Mouse (Mus musculus) gastrocnemius, postnatal 25 days (tissue): Measurements from ENCODE around the gene Taldo1. TPM values are rescaled to one million over a fixed set of nuclear protein-coding genes. Genes with fewer than 3 reads are reported as not detected.
A peak's percentile ranks its signal among the peaks of the same experiment; 100 is the strongest.
"Not testable (repeated sequence)": the region's sequence is repeated elsewhere in the genome, so short reads cannot be mapped to it uniquely, and the experiment has no call there.

ENCODE experiments used
- DNase-seq: peaks from one replicate; pipeline ENCODE4 v3.0.0; 2022
- total RNA-seq, 2 experiments: library from RNA; stranded (reverse); gene quantifications; 1 replicate in 1 of 2; 2 replicates in 1 of 2; pipeline ENCODE4 v1.2.3; 2021

The Taldo1 gene
- total RNA-seq, 2 experiments from 2014 or later = 78.9 to 91.3 TPM

DNA sequence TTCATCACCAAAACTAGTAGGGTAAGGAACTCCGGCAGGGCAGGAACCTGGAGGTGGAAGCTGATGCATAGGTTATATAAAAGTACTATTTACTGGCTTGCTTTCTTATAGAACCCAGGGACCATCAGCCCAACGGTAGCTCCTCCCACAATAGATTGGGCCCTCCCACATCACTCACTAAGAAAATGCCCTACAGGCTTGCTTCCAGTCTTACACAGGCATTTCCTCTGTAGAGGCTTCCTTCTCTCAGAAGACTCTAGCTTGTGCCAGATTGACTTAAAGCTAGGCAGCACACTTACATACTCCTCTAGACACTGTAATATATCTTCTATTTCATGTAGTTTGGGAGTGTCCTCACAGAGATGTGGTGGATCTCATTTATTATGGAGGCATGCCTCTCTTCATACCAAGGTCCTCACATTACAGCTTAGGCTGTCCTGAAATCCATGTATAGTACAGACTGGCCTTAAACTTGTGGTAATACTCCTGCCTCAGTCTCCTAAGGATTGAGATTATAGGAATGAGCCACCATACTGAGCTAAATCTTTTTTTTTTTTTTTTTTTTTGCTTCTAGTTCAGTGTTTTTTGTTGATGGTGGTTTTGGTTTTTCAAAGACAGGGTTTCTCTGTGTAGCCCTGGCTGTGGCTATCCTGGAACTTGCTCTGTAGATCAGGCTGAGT lies 4.1 kb upstream of the Taldo1 start:
- no peak for DNase-seq

DNA sequence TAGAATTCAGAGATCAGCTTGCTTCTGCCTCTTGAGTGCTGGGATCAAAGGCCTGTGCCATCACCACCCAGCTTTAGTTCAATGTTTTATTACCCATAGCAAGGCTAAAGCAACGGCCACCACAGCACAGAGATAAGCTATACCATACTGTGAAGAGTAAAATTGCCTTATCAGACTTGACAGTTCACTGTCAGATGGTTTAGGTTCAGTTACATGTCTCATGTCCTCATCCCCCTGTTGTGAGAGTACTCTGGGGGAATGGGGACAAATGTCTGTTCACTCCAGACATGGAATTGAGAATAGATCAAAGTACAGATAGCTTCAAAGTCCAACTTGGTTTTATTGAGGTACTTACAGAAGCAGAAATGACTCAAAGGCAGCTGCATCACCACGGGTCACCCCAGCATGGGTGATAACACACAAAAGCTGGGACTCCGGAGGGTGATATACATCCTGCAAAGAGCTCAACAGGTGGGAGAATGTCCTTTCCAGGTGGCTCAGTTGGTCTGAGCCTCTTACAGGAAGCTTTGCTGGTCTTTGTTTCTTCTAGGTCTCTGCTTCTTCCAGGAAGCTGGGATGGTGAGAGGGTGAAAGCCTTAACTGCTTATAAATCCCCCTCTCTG lies 3.4 kb upstream of the Taldo1 start:
- DNase-seq = no peak

DNA sequence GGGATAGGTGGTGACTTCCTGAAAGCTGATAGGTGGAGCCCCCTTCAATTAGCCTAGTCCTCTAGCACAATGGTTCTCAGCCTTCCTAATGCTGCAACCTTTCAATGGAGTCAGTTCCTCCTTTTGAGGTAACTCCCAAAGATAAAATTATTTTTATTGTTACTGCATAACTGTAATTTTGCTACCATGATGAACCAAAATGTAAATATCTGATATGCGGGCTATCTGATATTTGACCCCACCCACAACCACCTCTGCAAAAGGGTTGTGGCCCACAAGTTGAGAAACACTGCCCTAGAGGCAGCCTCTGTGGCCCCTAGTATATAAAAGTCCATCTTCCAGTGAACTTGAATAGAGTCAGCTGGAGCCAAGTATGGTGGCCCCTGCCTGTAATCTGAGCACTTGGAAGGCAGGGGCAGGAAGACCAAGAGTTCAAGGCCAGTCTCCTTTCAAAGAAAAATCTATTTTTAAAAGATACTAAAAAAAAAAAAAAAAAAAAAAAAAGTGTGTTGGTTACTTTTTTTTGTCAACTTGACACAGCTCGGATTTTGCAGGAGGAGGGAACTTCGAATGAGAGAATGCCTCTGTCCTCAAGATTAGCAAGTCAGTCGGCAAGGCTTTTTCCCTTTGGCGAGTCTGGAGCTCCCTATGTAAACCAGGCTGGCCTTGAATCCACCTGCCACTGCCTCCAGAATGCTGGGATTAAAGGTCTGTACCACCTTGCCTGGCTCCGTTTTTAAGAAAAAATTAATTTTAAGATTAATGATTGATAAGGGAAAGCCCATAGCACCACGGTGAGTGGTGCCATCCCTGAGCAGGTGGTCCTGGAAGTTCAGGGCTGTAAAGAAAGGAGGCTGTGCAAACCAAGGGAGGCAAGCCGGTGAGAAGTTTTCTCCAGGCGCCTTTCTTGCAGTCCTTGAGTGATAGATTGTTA lies 1.4 kb upstream of the Taldo1 start:
- no peak for DNase-seq

DNA sequence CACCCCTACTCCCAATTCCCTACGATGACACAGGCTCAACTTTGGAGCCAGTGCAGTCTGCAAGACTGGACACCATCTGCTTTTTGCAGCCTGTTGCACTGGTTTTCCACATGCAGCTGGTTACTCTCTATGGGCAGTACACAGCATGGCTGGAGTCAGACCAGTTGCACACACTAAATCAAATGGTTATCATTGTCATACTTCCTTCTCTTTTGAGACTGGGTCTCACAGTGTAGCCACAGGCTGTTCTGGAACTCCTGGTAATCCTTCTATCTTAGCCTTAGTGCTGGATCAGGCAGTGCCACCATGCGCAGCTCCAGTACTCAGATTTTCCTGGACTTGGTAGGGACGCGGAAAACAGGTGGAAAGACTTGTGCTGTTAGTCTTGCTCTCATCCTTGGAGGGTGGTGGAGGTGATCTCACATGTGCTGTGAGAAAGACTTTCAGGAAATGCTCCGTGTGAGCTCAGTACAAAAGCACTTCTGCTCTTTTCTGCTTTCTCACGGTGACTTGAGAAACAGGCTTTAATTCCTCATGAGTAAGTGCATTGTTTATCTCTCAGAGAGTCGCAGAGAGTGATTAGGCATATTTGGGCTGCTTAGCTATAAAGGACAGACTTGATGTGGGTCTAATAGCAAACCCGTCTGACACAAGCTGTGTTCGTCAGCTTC lies 688 bp downstream of the Taldo1 start:
- no peak for DNase-seq

DNA sequence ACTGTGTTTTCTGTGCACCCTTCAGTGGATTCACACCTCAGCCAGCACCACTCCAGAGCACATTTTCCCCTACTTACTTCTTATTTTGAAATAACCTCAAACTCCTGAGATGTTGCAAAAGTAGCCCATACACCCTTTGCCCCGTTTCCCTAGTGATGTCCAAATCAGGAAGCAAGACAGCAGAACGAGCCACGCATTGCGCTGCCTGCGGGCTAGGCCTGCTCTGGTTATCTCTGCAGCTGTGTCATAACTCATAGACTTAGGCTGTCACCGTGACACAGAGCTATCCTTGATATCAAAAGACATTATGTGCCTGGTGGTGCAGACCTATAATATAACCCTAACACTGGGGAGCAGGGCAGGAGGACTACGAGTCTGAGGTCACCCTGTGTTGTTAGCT lies 2.2 kb downstream of the Taldo1 start:
- no peak for DNase-seq

DNA sequence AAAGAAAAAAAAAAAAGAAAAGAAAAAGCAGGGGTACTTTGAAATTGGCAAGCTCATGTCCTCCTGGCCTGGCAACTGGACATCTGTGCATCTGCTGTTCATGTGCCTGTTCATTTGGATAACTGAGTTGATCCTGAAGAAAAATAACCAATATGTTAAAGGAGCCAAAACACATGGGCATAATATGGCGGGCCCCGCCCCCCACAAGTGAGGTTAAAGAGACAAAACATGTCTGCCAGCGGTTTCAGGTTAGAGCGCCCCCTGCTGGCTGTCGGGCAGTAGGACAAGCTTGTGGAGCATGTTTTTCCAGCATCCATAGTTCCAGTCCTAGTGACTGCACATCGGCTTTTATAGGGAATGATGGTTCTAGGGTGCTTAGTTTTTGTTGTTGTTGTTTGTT lies 2.8 kb downstream of the Taldo1 start:
- no peak for DNase-seq

DNA sequence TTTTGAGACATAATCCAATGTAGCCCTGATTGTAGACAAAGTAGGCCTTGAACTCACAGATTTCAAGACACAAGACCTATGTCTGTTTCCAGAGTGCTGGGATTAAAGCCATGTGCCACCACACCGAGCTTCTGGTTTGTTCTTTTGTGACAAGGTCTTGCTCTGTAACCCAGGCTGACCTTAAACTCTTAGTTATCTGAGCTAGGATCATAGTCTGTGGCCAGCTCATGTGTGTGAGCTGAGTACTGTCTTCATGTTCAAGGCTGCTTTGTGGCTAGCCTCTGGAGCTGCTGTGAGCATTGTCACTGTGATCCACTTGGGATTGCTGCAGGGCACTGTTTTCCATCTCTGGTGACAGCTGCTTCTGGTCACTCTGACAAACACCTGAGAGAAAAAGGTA lies 3.3 kb downstream of the Taldo1 start:
- no peak for DNase-seq

DNA sequence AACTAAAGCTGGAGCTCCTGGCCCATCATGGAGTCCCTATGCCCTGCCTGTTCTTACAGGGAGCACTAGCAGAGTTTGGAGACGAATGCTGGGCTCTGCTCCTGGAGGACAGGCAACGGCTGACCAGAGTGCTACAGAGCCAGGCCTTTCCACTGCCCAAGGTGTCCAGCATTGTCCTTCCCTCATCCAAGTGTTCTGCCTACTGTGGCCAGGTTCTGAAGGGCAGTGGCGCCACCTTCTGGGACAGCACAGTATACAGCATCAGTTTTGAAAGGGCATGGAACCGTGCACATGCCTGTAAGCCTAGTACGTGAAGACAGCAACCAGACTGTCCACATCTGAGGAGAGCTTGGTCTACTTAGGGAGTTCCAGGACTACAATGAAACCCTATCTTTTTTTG lies 11.3 kb downstream of the Taldo1 start:
- DNase-seq = peak; percentile 33

DNA sequence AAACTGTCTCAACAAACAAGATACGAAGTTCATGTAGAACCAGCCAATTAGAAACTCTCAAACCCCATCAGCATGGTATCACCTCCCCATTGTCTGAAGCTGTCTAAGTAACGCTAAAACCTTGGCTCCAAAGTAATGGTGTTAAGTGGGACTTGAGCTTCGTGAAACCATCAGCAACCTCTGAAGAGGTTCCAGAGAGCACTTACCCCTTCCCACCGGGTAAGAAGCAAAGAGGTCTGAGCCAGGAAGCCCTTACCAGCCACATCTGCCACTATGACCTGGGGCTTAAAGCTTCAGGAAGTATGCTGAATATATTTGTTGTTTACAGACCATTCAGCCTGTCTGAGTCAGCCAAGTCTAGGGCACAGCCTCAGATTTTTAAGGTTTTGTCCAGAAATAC lies 13.5 kb downstream of the Taldo1 start:
- DNase-seq = no peak

DNA sequence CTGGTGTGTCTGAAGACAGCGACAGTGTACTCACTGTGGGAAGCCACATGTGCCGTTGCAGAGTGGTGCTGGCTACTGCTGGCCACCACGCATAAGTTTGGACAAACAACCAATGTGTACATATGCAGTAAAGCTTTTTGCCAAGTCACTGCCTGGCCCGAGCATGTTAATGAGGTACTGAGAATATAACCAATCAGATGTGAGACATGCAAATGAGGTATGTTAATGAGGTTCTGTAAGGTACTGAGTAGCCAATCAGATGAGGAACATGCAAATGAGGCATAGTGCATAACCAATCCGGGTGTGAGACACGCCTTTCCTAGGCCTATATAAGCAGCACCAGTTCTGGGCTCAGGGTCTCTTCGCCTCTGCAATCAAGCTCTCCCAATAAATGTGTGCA lies 15.7 kb downstream of the Taldo1 start:
- DNase-seq = not testable (repeated sequence)

DNA sequence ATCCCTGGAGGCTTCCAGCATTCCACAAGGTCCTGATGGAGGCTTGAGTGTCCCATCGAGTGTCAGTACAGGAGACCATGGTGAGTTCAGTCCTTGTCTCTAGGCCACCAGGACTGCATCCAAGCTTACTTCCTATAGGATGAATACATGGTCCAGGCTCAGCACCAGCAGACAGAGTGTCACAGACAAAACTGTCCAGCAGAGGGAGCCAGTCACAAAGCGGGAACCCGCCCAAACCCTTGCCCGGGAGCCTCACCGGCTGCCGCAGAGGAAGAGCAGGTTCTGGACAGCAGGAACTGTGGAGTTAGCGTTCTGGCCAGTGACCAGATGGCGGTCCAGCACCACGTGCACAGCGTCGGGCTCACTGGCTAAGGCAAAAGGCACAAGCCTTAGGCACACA lies 16.8 kb downstream of the Taldo1 start:
- DNase-seq = peak; percentile 72

DNA sequence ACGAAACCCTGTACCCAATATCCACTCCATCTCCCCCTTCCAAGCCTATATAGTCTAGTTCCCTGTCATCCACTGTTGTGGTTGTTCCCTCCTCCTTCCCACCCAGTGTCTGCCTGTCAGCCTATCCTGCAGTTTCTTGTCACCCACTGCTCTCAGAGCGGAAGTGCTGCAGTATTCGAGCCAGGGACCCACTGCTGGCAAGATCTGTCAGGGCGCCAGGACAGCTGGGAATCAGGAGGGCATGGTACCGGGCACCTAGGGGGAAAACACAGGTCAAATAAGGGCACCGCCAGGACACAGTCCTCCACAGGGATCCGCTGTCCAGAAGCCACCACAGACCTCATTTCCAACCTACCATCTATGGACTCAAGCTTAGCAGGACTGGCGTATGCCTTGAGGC lies 18.6 kb downstream of the Taldo1 start:
- no peak for DNase-seq

DNA sequence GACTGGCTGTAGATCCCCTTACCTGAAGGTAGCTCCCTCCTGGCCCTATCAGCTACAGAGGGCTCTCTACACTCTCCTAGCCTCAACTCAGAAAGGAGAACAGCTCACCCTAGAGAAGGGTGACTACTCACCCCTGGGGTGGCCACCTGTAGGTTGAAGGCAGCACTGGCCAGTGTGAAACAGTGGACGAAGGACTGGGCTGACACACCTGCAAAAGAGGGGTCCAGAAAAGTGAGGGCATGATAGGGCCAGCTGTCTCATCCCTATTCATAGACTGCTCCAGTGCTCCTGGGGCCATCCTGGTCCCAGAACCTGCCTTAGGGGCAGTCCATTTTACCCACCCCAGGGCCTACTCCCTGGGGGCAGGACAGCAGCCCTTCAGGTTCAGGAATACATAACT lies 19.7 kb downstream of the Taldo1 start:
- DNase-seq = no peak

DNA sequence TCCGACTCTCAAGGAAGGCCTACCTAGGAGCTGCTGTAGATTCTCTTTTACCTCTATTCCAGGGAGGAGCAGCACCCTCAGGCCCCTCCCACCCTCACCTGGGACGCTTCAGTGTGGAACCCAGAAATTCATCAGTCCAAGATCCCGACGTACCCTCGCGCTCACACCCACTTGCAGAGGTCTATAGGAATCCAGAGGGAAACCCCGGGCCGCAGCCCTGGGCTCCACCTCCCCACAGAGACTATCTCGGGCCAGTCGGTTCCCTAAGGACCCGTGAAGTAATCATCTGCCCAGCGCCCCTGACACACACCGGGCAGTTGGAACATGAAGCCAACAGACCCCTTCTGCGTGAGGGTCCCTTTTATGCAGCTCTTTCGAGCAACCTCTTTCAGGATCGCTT lies 21.3 kb downstream of the Taldo1 start:
- no peak for DNase-seq

DNA sequence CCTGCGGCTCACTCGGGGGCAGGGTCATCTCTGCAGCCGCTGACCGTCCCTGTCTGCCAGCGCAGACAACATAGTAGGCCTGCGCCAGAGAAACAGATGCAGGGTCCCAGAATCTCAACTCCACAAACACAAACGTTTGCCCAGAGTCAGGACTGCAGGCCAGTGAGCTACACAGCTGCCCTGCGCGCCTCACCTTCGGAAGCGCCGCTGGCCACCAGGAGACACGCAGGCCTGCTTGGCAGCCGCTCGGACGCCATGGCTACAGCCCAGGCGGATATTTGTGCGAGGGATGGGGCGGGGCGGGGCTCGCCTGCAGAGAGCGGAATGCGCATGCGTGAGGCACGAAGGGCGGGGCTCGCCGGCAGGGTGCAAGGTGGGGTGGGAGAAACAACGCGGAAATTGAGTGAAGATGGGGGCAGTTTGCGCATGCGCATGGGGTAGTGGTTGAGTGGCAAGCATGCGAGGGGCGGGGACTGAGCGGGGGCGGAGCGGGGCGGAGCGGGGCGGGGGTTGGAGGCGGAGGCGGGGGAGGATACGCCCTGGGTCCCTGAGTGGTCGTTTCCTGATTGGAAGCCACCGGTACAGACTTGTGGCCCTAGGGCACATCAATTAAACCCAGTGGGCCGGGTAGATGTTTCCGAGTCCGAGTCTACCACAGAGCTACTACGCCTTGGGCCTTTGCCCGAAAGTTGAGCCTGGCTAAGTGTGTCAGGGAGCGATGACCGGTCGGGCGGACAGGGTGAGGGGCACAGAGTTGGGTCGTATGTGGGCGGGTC lies 22.0 kb downstream of the Taldo1 start, which contains the start of gene Gatd1:
Gene Gatd1, minus strand, starts transcription at position 328 of the 776 bp plus-strand sequence.
- DNase-seq = peak; percentile 99

DNA sequence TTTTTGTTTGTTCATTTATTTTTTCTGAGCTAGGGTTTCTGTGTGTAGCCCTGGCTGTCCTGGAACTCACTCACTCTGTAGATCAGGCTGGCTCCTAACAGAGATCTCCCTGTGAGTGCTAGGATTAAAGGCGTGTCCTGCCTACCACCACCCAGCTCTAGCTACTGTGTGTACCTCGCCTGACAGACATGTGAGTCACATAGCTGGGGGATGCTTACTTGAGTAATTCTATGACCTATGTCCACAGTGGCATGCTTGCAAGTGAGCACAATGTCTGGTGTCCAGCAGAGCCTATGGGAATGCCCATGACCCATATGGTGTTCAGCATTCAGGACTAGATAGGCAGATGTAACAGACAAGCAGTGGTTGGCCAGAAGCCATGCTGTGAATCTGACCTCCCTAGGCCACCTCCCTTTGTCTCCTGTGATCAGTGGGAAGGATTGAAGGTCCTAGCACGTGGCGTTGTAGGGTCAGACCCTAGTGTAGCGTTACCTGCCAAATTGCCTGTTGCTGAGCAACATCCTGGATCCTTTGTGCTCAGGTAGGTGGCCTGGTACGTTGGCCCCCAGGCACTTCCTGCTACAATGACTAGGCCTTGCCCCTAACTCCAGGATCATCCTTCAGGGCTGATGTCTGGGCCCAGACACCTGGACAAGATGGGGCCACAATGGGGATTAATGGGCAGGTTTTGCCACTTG lies 24.3 kb downstream of the Taldo1 start:
- no peak for DNase-seq

DNA sequence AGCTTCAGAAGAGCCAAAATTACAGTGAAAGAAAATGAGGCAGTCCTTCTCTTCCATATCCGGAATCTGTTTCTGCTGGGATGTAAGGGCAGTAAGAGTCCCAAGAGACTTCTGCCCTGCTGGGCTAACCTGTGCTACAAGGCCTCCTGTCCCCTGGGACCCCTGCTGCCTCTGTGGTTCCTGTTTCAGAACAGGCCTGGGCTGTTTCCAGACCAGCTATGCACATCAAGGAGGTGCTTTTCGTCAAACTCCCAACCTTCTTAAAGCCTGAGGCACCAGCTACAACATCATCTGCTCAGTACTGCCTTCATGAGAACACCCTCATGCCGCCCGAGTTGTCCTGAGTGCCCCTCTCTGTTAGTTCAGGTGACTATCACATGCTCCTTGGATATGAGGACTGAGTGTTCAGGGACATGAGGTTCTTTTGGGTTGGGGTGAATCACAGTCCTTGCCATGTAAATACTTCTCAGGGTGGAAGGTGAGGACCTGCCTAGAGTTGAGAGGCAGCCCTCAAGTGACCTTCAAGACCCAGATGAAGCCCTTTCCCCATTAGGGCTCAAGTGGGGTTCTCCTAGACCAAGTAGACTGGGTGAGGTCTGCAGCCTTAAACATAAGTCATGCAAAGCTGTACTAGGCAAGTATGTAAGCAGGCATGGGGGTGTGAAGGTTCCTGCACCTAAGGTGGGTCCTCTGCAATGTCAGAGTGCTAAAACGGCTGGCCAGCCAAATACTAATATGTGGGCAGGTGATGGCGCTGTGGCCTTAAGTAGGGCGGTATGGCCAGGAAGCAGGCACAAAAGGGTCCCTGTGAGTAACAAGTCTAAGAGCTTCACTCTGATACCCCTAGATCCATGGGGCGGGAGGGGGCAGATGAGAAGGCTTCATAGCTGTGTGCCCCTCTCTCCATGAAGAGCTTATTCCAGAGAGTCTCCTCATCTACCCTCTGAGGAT lies 26.0 kb downstream of the Taldo1 start:
- DNase-seq = no peak

DNA sequence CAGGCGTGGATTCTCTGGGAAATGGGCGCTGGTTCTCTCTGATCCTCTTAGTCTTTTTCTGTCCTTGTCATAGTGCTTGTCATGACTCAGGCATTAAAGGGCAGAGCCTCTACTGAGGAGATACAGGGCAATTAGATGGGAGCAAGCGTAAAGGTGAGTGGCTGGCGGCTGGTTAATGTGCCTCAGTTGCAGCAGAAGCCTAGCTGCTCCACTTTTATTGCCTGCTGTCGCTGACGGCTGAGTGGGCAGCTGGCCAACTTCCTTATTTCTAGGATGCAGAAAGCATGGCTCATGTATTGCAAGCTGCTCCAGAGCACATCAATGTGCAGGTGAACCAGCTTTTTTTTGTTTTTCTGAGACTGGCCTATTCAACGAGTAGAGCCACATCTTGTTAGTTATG lies 27.0 kb downstream of the Taldo1 start:
- DNase-seq = no peak

DNA sequence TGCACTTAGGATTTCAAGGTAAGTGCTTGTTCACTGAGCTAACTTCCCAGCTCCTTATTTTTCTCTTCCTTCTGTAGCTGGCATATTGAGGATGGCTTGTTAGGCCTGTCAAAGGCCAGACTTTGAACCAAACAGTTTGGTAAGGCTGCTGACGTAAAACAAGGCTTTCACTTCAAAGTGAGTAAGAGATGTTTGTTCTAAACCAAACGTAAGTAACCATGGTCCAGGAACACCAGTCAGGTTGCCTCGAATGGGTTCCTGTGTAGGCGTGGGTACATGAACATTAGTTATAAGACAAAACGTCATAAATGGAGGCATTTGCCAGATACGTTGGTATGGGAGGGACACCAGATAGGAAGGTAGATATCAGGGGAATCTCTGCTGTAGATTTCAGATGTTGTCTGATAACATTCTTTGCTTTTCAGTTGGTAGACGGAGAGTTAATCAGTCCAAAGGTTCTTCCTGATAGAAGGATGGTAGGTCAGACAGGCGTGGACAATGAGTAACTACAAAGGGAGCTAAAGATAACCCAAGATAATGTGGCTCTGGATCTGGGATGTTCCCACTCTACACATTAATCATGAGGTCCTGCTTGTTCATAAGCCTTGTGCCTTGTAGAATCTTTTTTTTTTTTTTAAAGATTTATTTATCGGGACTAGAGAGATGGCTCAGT lies 28.2 kb downstream of the Taldo1 start:
- no peak for DNase-seq
